Mouse (Mus musculus): ENCODE results near the gene Vsig8. TPM values are rescaled to one million over a fixed set of nuclear protein-coding genes. Genes with fewer than 3 reads are reported as not detected.

Gene Vsig8
- polyA plus RNA-seq, 1 experiment: 0.35 TPM

DNA sequence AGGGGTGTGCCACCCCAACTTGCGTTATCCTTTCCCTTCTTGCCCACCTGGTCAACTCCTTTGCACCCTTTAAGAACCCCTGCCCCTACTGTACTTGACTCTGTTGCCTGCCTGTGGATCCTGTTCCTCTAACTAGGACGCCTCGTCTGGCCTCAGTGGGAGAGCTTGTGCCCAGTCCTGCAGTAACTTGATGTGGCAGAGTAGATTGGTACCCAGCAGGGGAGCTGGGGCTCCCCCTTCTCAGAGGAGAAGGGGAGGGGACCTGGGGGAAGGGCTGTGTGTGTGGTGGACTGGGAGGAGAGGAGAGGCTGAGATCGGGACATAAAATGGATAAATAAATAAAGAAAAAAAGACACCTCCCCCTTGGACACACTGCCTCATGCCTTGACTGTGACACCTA is 29.3 kb downstream of the Vsig8 start:
- Histone ChIP-seq H3K36me3 (ENCODE audit: control insufficient read depth, insufficient read depth, low read length) (no peaks in the 10 kb centered on the region), H3K4me3 (ENCODE audit: low read depth, low read length) (no peak overlapping the region), H3K27ac (ENCODE audit: insufficient read depth, low read depth, low read length) (no peak overlapping the region), H3K27me3 (ENCODE audit: control insufficient read depth, insufficient read depth, low read length) (no peaks in the 10 kb centered on the region; the same call in 1 of the 2 replicates), H3K4me1 (ENCODE audit: control insufficient read depth, insufficient read depth, insufficient read length, low read length) (no peaks in the 10 kb centered on the region)
- TF ChIP-seq CTCF (IDR thresholded peaks at IDR 0.05; ENCODE audit: extremely low read depth, insufficient read length, insufficient replicate concordance, low read depth, low read length): no peak
- TF ChIP-seq POLR2A (IDR thresholded peaks at IDR 0.05; ENCODE audit: low read depth, low read length): no peak
- WGBS: 45% methylated on average over 4 of the region's 4 CpGs

GRCm38 (mm10) chr1:172585612-172586567 is 30.2 kb downstream of the Vsig8 start:
- TF ChIP-seq POLR2A (IDR thresholded peaks at IDR 0.05; ENCODE audit: low read depth, low read length) (no peak), CTCF (IDR thresholded peaks at IDR 0.05; ENCODE audit: extremely low read depth, insufficient read length, insufficient replicate concordance, low read depth, low read length) (no peak)
- H3K4me1 ChIP-seq (ENCODE audit: control insufficient read depth, insufficient read depth, insufficient read length, low read length): no peaks in the 10 kb centered on the region
- no peaks in the 10 kb centered on the region for H3K36me3 ChIP-seq (ENCODE audit: control insufficient read depth, insufficient read depth, low read length)
- H3K4me3 ChIP-seq (ENCODE audit: low read depth, low read length): no peak overlapping the region
- no peaks in the 10 kb centered on the region; the same call in 1 of the 2 replicates for H3K27me3 ChIP-seq (ENCODE audit: control insufficient read depth, insufficient read depth, low read length)
- WGBS: 30% methylated on average over 26 of the region's 26 CpGs
- no peak overlapping the region for H3K27ac ChIP-seq (ENCODE audit: insufficient read depth, low read depth, low read length)

DNA sequence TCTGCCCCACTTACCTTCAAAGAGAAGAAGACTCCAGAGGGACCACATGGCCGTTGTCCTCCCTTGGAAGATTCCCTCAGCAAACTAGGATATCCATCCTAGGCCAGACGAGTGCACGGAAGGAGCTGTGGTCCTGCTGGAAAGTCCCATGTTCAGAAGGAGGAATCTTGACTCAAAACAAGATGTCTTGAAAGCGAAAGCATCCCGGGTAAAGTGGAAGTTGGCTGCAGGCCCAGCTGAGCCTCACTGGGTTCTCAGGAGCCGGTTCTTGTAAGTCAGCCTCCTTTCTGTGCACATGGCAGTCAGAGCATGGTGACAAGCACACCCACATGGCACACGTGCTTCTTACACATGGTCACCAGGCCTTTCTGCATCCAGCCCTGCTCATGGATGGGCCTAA is 34.6 kb downstream of the Vsig8 start, which contains the start of gene Slamf8:
Gene Slamf8, minus strand, starts transcription at position 184 of the 400 bp plus-strand sequence.
- Histone ChIP-seq H3K27me3 (ENCODE audit: control insufficient read depth, insufficient read depth, low read length) (no peaks in the 10 kb centered on the region; the same call in 1 of the 2 replicates), H3K36me3 (ENCODE audit: control insufficient read depth, insufficient read depth, low read length) (no peaks in the 10 kb centered on the region), H3K4me3 (ENCODE audit: low read depth, low read length) (peak within 1 kb of the TSS; percentile 27; the same call in 1 of the 2 replicates), H3K4me1 (ENCODE audit: control insufficient read depth, insufficient read depth, insufficient read length, low read length) (no peaks in the 10 kb centered on the region), H3K27ac (ENCODE audit: insufficient read depth, low read depth, low read length) (peak within 1 kb of the TSS; percentile 61)
- WGBS: 27% methylated on average over 7 of the region's 7 CpGs
- no peak for TF ChIP-seq CTCF (IDR thresholded peaks at IDR 0.05; ENCODE audit: extremely low read depth, insufficient read length, insufficient replicate concordance, low read depth, low read length)
- no peak for TF ChIP-seq POLR2A (IDR thresholded peaks at IDR 0.05; ENCODE audit: low read depth, low read length)

- Histone ChIP-seq H3K27me3 (ENCODE audit: control insufficient read depth, insufficient read depth, low read length) (no peaks in the 10 kb centered on the region), H3K27ac (ENCODE audit: insufficient read depth, low read depth, low read length) (no peak overlapping the region)
- 73% methylated on average over 3 of the region's 3 CpGs for WGBS
Measured at GRCm38 (mm10) chr1:172593321-172593720, 37.6 kb downstream of the Vsig8 start.

DNA sequence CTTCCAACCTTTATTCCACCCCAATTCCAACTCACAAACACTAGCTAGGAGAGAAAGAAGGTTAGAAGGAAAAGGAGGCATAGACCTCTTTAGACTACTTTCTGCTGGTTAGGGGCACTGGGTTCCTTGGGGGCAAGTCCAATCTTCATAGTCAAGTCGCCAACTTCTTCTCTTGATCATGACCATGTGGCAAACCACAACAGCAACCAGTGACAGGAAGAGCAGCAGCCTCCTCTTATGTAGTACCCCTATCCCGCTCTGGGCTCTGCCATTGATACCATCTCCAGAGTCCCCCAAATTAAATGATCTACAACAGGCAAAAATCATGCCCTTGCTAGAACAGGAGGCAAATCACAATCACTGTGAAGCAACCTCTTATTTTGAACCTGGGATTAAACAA is 38.2 kb downstream of the Vsig8 start:
- H3K36me3 ChIP-seq (ENCODE audit: control insufficient read depth, insufficient read depth, low read length): no peaks in the 10 kb centered on the region
- TF ChIP-seq CTCF (IDR thresholded peaks at IDR 0.05; ENCODE audit: extremely low read depth, insufficient read length, insufficient replicate concordance, low read depth, low read length): no peak
- TF ChIP-seq POLR2A (IDR thresholded peaks at IDR 0.05; ENCODE audit: low read depth, low read length): no peak
- no peak overlapping the region for H3K4me3 ChIP-seq (ENCODE audit: low read depth, low read length)
- no peaks in the 10 kb centered on the region for H3K4me1 ChIP-seq (ENCODE audit: control insufficient read depth, insufficient read depth, insufficient read length, low read length)
- WGBS: 69% methylated on average over 2 of the region's 2 CpGs
- no peak overlapping the region for H3K27ac ChIP-seq (ENCODE audit: insufficient read depth, low read depth, low read length)
- no peaks in the 10 kb centered on the region for H3K27me3 ChIP-seq (ENCODE audit: control insufficient read depth, insufficient read depth, low read length)

More at GRCm38 (mm10) chr1:172593321-172593720, 37.6 kb downstream of the Vsig8 start:
- Histone ChIP-seq H3K4me1 (ENCODE audit: control insufficient read depth, insufficient read depth, insufficient read length, low read length) (no peaks in the 10 kb centered on the region), H3K4me3 (ENCODE audit: low read depth, low read length) (no peak overlapping the region), H3K36me3 (ENCODE audit: control insufficient read depth, insufficient read depth, low read length) (no peaks in the 10 kb centered on the region)
- TF ChIP-seq CTCF (IDR thresholded peaks at IDR 0.05; ENCODE audit: extremely low read depth, insufficient read length, insufficient replicate concordance, low read depth, low read length): no peak
- TF ChIP-seq POLR2A (IDR thresholded peaks at IDR 0.05; ENCODE audit: low read depth, low read length): no peak

DNA sequence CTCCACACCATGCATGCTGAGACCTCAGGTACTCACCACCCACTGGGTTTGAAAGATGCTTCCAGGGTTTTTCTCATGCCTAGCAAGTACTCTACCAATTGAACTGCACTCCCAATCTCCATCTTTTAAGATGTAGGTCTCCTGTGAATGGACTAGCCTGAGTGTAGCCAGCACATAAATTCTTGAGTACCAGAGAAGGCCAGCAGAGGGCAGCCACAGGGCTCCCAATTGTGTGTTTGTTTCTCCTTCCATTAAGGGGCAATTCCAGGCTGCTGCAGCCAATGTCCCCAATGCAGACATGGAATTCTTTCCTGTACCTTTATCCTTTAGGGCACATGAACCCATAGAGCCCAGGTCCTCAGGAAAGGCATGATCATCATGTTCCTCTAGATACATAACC is 38.8 kb downstream of the Vsig8 start:
- TF ChIP-seq CTCF (IDR thresholded peaks at IDR 0.05; ENCODE audit: extremely low read depth, insufficient read length, insufficient replicate concordance, low read depth, low read length) (peak; percentile 47; the same call in 1 of the 2 replicates), POLR2A (IDR thresholded peaks at IDR 0.05; ENCODE audit: low read depth, low read length) (no peak)
- no peaks in the 10 kb centered on the region for H3K36me3 ChIP-seq (ENCODE audit: control insufficient read depth, insufficient read depth, low read length)
- H3K27me3 ChIP-seq (ENCODE audit: control insufficient read depth, insufficient read depth, low read length): no peaks in the 10 kb centered on the region
- no peak overlapping the region for H3K27ac ChIP-seq (ENCODE audit: insufficient read depth, low read depth, low read length)
- no peak overlapping the region for H3K4me3 ChIP-seq (ENCODE audit: low read depth, low read length)
- H3K4me1 ChIP-seq (ENCODE audit: control insufficient read depth, insufficient read depth, insufficient read length, low read length): no peaks in the 10 kb centered on the region

DNA sequence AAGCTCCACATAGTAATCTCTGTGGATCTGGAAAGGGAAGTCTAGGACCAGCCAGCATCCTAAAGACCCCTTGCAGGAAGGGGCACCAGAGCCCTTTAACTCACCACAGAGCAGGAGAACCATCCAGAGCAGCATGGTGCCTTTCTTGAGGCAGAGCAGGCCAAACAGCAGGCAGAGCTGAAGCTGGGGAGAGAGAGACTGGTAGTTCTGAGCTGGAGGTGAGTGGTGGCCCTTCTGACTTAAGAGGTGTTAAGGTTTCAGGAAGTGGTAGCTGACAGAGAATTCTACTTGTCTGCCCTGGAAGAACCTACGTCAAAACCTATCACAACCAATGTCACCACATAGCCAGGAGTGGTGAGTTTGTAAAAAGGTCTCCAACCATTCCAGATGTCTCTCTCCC is 46.6 kb downstream of the Vsig8 start, which contains the start of gene Fcrl6:
Gene Fcrl6, minus strand, starts transcription at position 226 of the 400 bp plus-strand sequence.
- Histone ChIP-seq H3K27me3 (ENCODE audit: control insufficient read depth, insufficient read depth, low read length) (no peaks in the 10 kb centered on the region; the same call in 1 of the 2 replicates), H3K4me1 (ENCODE audit: control insufficient read depth, insufficient read depth, insufficient read length, low read length) (no peaks in the 10 kb centered on the region), H3K36me3 (ENCODE audit: control insufficient read depth, insufficient read depth, low read length) (no peaks in the 10 kb centered on the region), H3K27ac (ENCODE audit: insufficient read depth, low read depth, low read length) (no peak within 1 kb of the TSS), H3K4me3 (ENCODE audit: low read depth, low read length) (no peak within 1 kb of the TSS)
- WGBS: 57% methylated on average over 1 of the region's 1 CpGs
- TF ChIP-seq CTCF (IDR thresholded peaks at IDR 0.05; ENCODE audit: extremely low read depth, insufficient read length, insufficient replicate concordance, low read depth, low read length) (no peak), POLR2A (IDR thresholded peaks at IDR 0.05; ENCODE audit: low read depth, low read length) (no peak)

All from small intestine, adult 2 months (tissue).